Mouse (Mus musculus): ENCODE measurements around the gene Gucy1b2. TPM values are rescaled to one million over a fixed set of nuclear protein-coding genes. Genes with fewer than 3 reads are reported as not detected.

Gene Gucy1b2
- total RNA-seq (2014; rRNA removed) (not detected in 2 replicates), polyA plus RNA-seq (2012; rRNA removed) (not detected in 2 replicates)

DNA sequence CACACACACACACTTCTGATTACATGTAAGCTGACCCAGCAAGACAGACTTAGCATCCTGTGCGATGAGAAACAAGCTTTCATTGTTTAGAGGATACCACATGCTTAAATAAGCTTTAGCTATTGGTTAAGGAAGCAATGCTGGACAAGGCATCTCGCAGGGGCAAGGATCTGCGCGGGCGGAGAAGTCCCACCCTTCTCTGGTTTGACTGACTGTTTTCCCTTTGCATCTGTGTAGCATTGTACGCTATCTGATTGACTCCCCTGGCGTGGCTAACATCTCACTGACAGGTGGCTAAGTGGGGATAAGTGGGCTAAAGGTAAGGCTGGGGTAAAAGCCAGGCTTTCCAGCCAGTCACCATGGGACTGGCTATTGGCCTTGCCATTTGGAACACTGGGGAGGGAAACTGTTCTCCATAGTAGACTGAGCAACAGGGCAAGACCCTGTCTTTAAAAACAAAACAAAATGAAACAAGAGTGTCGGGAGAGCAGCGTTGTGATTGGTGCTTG lies at the start of gene Gucy1b2:
TSS of gene Gucy1b2 (minus strand) at position 51 of the 509 bp plus-strand sequence.
- no peak for DNase-seq (ENCODE audit: extremely low read depth, low read depth, low spot score)
- Histone ChIP-seq H3K9ac (ENCODE audit: low read depth, low read length) (no peak within 1 kb of the TSS), H3K27ac (replicated peaks; ENCODE audit: insufficient read depth, low read depth, low read length) (no peak within 1 kb of the TSS), H3K4me1 (ENCODE audit: control insufficient read depth, insufficient read depth, low read length) (no peaks in the 10 kb centered on the region), H3K36me3 (ENCODE audit: control insufficient read depth, insufficient read depth, low read length) (no peaks in the 10 kb centered on the region), H3K27me3 (ENCODE audit: control insufficient read depth, insufficient read depth, low read length) (no peaks in the 10 kb centered on the region), H3K79me2 (ENCODE audit: control insufficient read depth, insufficient read depth, low read length) (no peaks in the 10 kb centered on the region), H3K4me3 (ENCODE audit: insufficient read depth, low read depth, low read length) (no peak within 1 kb of the TSS)
- WGBS = 83% methylated on average over 9 of the region's 9 CpGs
- no peak for TF ChIP-seq POLR2A (IDR thresholded peaks at IDR 0.05; ENCODE audit: extremely low read depth, insufficient read depth, low read length)
- TF ChIP-seq CTCF (IDR thresholded peaks at IDR 0.05; ENCODE audit: low read depth, low read length) = no peak

- no peak overlapping the region for H3K9ac ChIP-seq (ENCODE audit: low read depth, low read length)
- H3K27me3 ChIP-seq (ENCODE audit: control insufficient read depth, insufficient read depth, low read length) = no peaks in the 10 kb centered on the region
- H3K27ac ChIP-seq (replicated peaks; ENCODE audit: insufficient read depth, low read depth, low read length) = 0 out of 2 replicates have a peak overlapping the region, but pooled peaks have one; percentile 15
- no peaks in the 10 kb centered on the region for H3K36me3 ChIP-seq (ENCODE audit: control insufficient read depth, insufficient read depth, low read length)
- H3K79me2 ChIP-seq (ENCODE audit: control insufficient read depth, insufficient read depth, low read length) = no peaks in the 10 kb centered on the region
- H3K4me1 ChIP-seq (ENCODE audit: control insufficient read depth, insufficient read depth, low read length) = no peaks in the 10 kb centered on the region
- 75% methylated on average over 7 of the region's 7 CpGs for WGBS
- H3K4me3 ChIP-seq (ENCODE audit: insufficient read depth, low read depth, low read length) = no peak overlapping the region
- TF ChIP-seq POLR2A (IDR thresholded peaks at IDR 0.05; ENCODE audit: extremely low read depth, insufficient read depth, low read length) = no peak
- TF ChIP-seq CTCF (IDR thresholded peaks at IDR 0.05; ENCODE audit: low read depth, low read length) = no peak
- DNase-seq (ENCODE audit: extremely low read depth, low read depth, low spot score) = peak; percentile 18
Observed at GRCm38 (mm10) chr14:62497391-62497790, 41.3 kb upstream of the Gucy1b2 start.

- no peak for DNase-seq (ENCODE audit: extremely low read depth, low read depth, low spot score)
- H3K9ac ChIP-seq (ENCODE audit: low read depth, low read length) = no peak overlapping the region
- H3K27me3 ChIP-seq (ENCODE audit: control insufficient read depth, insufficient read depth, low read length) = no peaks in the 10 kb centered on the region
- no peaks in the 10 kb centered on the region for H3K36me3 ChIP-seq (ENCODE audit: control insufficient read depth, insufficient read depth, low read length)
- TF ChIP-seq POLR2A (IDR thresholded peaks at IDR 0.05; ENCODE audit: extremely low read depth, insufficient read depth, low read length) = no peak
- TF ChIP-seq CTCF (IDR thresholded peaks at IDR 0.05; ENCODE audit: low read depth, low read length) = no peak
- WGBS = 59% methylated on average over 1 of the region's 1 CpGs
- H3K27ac ChIP-seq (replicated peaks; ENCODE audit: insufficient read depth, low read depth, low read length) = no peak overlapping the region
- H3K4me1 ChIP-seq (ENCODE audit: control insufficient read depth, insufficient read depth, low read length) = no peaks in the 10 kb centered on the region
- H3K79me2 ChIP-seq (ENCODE audit: control insufficient read depth, insufficient read depth, low read length) = no peaks in the 10 kb centered on the region
- no peak overlapping the region for H3K4me3 ChIP-seq (ENCODE audit: insufficient read depth, low read depth, low read length)
Observed at GRCm38 (mm10) chr14:62496501-62496900, 40.4 kb upstream of the Gucy1b2 start.

DNA sequence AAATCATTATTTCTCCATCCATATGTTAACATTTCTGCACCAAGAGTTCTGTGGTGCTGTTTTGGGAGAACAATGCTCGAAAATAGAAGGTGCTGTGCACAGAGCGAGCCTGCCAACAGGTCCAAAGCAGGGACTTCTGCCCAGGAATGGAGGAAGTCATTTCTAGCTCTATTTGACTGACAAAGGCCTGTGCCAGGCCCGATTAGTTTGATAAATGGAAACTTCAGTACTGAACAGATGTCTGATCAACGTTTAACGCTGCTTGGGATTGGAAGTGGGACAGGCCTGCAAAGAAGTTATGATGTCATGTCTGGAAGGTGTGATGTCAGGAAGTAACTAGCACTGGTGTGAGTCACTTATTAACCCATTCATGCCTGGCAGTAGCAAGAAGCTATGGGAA lies 37.4 kb upstream of the Gucy1b2 start:
- no peak for DNase-seq (ENCODE audit: extremely low read depth, low read depth, low spot score)
- H3K9ac ChIP-seq (ENCODE audit: low read depth, low read length) = no peak overlapping the region
- H3K36me3 ChIP-seq (ENCODE audit: control insufficient read depth, insufficient read depth, low read length) = no peaks in the 10 kb centered on the region
- H3K27me3 ChIP-seq (ENCODE audit: control insufficient read depth, insufficient read depth, low read length) = no peaks in the 10 kb centered on the region
- WGBS = 71% methylated on average over 5 of the region's 5 CpGs
- H3K4me3 ChIP-seq (ENCODE audit: insufficient read depth, low read depth, low read length) = no peak overlapping the region
- TF ChIP-seq POLR2A (IDR thresholded peaks at IDR 0.05; ENCODE audit: extremely low read depth, insufficient read depth, low read length) (no peak), CTCF (IDR thresholded peaks at IDR 0.05; ENCODE audit: low read depth, low read length) (no peak)
- H3K27ac ChIP-seq (replicated peaks; ENCODE audit: insufficient read depth, low read depth, low read length) = no peak overlapping the region
- H3K79me2 ChIP-seq (ENCODE audit: control insufficient read depth, insufficient read depth, low read length) = no peaks in the 10 kb centered on the region
- H3K4me1 ChIP-seq (ENCODE audit: control insufficient read depth, insufficient read depth, low read length) = no peaks in the 10 kb centered on the region

GRCm38 (mm10) chr14:62492196-62492850 lies 36.2 kb upstream of the Gucy1b2 start:
- no peaks in the 10 kb centered on the region for H3K36me3 ChIP-seq (ENCODE audit: control insufficient read depth, insufficient read depth, low read length)
- H3K27me3 ChIP-seq (ENCODE audit: control insufficient read depth, insufficient read depth, low read length) = no peaks in the 10 kb centered on the region
- TF ChIP-seq CTCF (IDR thresholded peaks at IDR 0.05; ENCODE audit: low read depth, low read length) (peak; percentile 100), POLR2A (IDR thresholded peaks at IDR 0.05; ENCODE audit: extremely low read depth, insufficient read depth, low read length) (no peak)
- H3K27ac ChIP-seq (replicated peaks; ENCODE audit: insufficient read depth, low read depth, low read length) = no peak overlapping the region
- H3K4me1 ChIP-seq (ENCODE audit: control insufficient read depth, insufficient read depth, low read length) = no peaks in the 10 kb centered on the region
- 28% methylated on average over 16 of the region's 16 CpGs for WGBS
- no peak overlapping the region for H3K9ac ChIP-seq (ENCODE audit: low read depth, low read length)
- H3K79me2 ChIP-seq (ENCODE audit: control insufficient read depth, insufficient read depth, low read length) = no peaks in the 10 kb centered on the region
- DNase-seq (ENCODE audit: extremely low read depth, low read depth, low spot score) = peak; percentile 82
- no peak overlapping the region for H3K4me3 ChIP-seq (ENCODE audit: insufficient read depth, low read depth, low read length)

DNA sequence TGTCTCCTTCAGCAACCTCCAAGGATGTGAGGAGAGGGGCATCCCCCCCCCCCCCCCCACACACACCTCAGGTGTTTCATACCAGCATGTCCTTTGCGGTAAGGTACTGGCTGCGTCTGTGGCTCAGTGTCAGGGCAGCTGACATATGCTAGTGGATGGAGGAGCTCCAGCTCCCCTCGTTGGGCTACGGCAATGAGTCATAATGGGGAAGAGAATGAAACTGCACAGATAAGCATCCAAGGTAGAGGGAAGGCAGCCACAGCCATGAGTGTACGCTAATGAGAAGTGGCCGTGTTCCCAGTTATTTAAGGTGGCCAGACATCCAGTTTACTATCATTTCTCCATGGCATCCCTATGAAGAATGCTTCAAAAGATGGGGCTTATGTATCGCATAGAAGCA lies 32.2 kb upstream of the Gucy1b2 start:
- no peaks in the 10 kb centered on the region for H3K36me3 ChIP-seq (ENCODE audit: control insufficient read depth, insufficient read depth, low read length)
- no peak overlapping the region for H3K9ac ChIP-seq (ENCODE audit: low read depth, low read length)
- no peak overlapping the region for H3K4me3 ChIP-seq (ENCODE audit: insufficient read depth, low read depth, low read length)
- DNase-seq (ENCODE audit: extremely low read depth, low read depth, low spot score) = no peak
- H3K4me1 ChIP-seq (ENCODE audit: control insufficient read depth, insufficient read depth, low read length) = no peaks in the 10 kb centered on the region
- H3K27ac ChIP-seq (replicated peaks; ENCODE audit: insufficient read depth, low read depth, low read length) = no peak overlapping the region
- no peaks in the 10 kb centered on the region for H3K27me3 ChIP-seq (ENCODE audit: control insufficient read depth, insufficient read depth, low read length)
- 87% methylated on average over 7 of the region's 7 CpGs for WGBS
- H3K79me2 ChIP-seq (ENCODE audit: control insufficient read depth, insufficient read depth, low read length) = no peaks in the 10 kb centered on the region
- TF ChIP-seq POLR2A (IDR thresholded peaks at IDR 0.05; ENCODE audit: extremely low read depth, insufficient read depth, low read length) (no peak), CTCF (IDR thresholded peaks at IDR 0.05; ENCODE audit: low read depth, low read length) (no peak)

All from liver, adult 2 months (tissue).